Mouse (Mus musculus) bone marrow, adult 2 months (tissue): ENCODE measurements around the gene Tspan5.

ENCODE experiments used
- CTCF ChIP-seq: fragments of 200-500 bp; IDR thresholded peaks from 2 replicates; pipeline ENCODE4 v1.5.1; 2011; ENCODE audit warnings: low read length, control low read depth; ENCODE audit not compliant: control insufficient read depth, insufficient read depth
- POLR2A ChIP-seq: fragments of 200-500 bp; IDR thresholded peaks from 2 replicates; pipeline ENCODE4 v1.6.1; 2011; ENCODE audit warnings: low read depth, mild to moderate bottlenecking, control low read depth, low read length, borderline replicate concordance; ENCODE audit not compliant: control insufficient read depth

GRCm38 (mm10) chr3:138787758-138788488 is 45.9 kb downstream of the Tspan5 start:
- no peak for TF ChIP-seq CTCF
- no peak for TF ChIP-seq POLR2A
